Mouse (Mus musculus) lung, adult 2 months (tissue): ENCODE data around the gene Il2. TPM values are rescaled to one million over a fixed set of nuclear protein-coding genes. Genes with fewer than 3 reads are reported as not detected.

ENCODE experiments used
- DNase-seq: peaks from one replicate; pipeline ENCODE4 v3.0.0; 2022
- H3K4me1 ChIP-seq: fragments of 200-500 bp; 2 replicates; pipeline ENCODE4 v1.6.1; 2011; ENCODE audit warnings: low read length; ENCODE audit not compliant: control insufficient read depth, insufficient read depth
- H3K4me3 ChIP-seq: fragments of 200-500 bp; replicated peaks from 2 replicates; pipeline ENCODE3; 2011; ENCODE audit warnings: low read depth, mild to moderate bottlenecking, control low read depth, low read length; ENCODE audit errors: extremely low read depth
- CTCF ChIP-seq: fragments of 200-500 bp; IDR thresholded peaks from 2 replicates; pipeline ENCODE4 v1.5.1; 2011; ENCODE audit warnings: mild to moderate bottlenecking, low read length, control low read depth; ENCODE audit not compliant: insufficient read depth
- POLR2A ChIP-seq: fragments of 200-500 bp; IDR thresholded peaks from 2 replicates; pipeline ENCODE4 v1.6.1; 2011; ENCODE audit warnings: low read depth, mild to moderate bottlenecking, control low read depth, low read length, borderline replicate concordance; ENCODE audit errors: extremely low read depth
- WGBS: fragments of 180-500 bp; shearing (Covaris S2); methylation state at CpG from one replicate; pipeline ENCODE4 v1.1.7; 2018; 5-methylcytosine and 5-hydroxymethylcytosine counted together
- polyA plus RNA-seq: library from polyadenylated mRNA; depleted of rRNA; stranded (reverse); fragments of >200 nt; gene quantifications from 2 replicates; pipeline ENCODE4 v1.2.3, GENCODE M21; 2012; rRNA removed

The Il2 gene
- polyA plus RNA-seq, 1 experiment: not detected

GRCm38 (mm10) chr3:37090721-37091120 is 35.0 kb downstream of the Il2 start:
- TF ChIP-seq POLR2A (no peak), CTCF (no peak)
- no peak for DNase-seq
- H3K4me1 ChIP-seq: no peaks in the 10 kb centered on the region
- H3K4me3 ChIP-seq: no peak overlapping the region

DNA sequence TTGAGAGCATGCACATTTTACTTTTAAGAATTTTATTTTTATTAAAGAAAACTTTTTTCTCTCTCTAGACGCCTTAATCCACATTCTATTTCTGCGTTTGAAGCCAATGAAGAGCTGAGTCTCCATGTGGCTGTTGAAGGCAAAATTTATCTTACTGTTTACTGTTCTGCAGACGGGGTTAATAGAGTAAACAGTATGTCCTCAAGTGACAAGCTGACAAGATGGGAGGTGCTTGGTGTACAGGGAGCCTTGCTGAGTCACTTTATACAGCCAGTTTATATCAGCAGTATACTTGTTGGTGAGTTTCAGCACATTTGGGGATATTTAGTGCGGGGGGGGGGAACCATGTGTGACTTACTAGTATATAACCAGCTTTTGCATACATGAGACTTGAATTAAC is 40.9 kb downstream of the Il2 start:
- TF ChIP-seq POLR2A (no peak), CTCF (no peak)
- Histone ChIP-seq H3K4me3 (no peak overlapping the region), H3K4me1 (no peaks in the 10 kb centered on the region)
- WGBS: 58% methylated on average over 4 of the region's 4 CpGs
- DNase-seq: no peak

DNA sequence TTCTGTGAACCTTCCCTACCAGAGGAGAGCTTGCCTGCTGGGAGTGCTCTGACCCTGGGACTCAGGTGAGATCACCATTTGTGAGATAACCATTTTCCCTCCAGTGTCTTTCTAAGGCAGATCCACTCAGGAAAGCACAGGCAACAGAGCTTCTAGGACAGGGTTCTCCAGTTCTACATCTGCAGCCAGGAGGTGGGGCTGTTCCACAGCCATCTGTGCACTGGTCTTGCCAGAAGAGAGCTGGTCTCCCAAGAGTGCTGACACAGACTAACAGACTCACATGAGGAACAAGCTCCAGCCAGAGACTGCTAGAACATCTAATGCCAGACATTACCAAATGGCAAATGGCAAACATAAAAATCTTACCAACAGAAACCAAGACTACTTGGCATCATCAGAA is 52.5 kb downstream of the Il2 start:
- Histone ChIP-seq H3K4me3 (no peak overlapping the region), H3K4me1 (no peaks in the 10 kb centered on the region)
- no peak for TF ChIP-seq POLR2A
- peak; percentile 54; the same call in 1 of the 2 replicates for TF ChIP-seq CTCF
- DNase-seq: peak; percentile 12

Other genes with a start within 250 kb of the Il2 start
- gene Adad1, start 62.4 kb downstream of the Il2 start, polyA plus RNA-seq: not detected in 2 replicates
- not detected in 2 replicates for gene Il21, start 106.7 kb upstream of the Il2 start, polyA plus RNA-seq
- gene Bbs12, start 186.6 kb upstream of the Il2 start, polyA plus RNA-seq: 0.70 and 1.3 TPM in 2 replicates
- 0.67 and 2.1 TPM in 2 replicates for gene Cetn4, start 186.7 kb upstream of the Il2 start, polyA plus RNA-seq
- 5.1 and 5.4 TPM in 2 replicates for gene Fgf2, start 222.4 kb upstream of the Il2 start, polyA plus RNA-seq